Mouse (Mus musculus) testis, adult 2 months (tissue): ENCODE measurements around the gene Cnep1r1.

ENCODE experiments used
- CTCF ChIP-seq: fragments of 200-500 bp; IDR thresholded peaks from 2 replicates; pipeline ENCODE4 v1.5.1; 2012; ENCODE audit warnings: low read depth, mild to moderate bottlenecking, inconsistent platforms, low read length, moderate library complexity; ENCODE audit not compliant: control insufficient read depth, insufficient read depth, insufficient replicate concordance
- POLR2A ChIP-seq: fragments of 200-500 bp; IDR thresholded peaks from 2 replicates; pipeline ENCODE4 v1.6.1; 2012; ENCODE audit warnings: low read depth, mild to moderate bottlenecking, inconsistent platforms, low read length, moderate library complexity; ENCODE audit not compliant: control insufficient read depth

DNA sequence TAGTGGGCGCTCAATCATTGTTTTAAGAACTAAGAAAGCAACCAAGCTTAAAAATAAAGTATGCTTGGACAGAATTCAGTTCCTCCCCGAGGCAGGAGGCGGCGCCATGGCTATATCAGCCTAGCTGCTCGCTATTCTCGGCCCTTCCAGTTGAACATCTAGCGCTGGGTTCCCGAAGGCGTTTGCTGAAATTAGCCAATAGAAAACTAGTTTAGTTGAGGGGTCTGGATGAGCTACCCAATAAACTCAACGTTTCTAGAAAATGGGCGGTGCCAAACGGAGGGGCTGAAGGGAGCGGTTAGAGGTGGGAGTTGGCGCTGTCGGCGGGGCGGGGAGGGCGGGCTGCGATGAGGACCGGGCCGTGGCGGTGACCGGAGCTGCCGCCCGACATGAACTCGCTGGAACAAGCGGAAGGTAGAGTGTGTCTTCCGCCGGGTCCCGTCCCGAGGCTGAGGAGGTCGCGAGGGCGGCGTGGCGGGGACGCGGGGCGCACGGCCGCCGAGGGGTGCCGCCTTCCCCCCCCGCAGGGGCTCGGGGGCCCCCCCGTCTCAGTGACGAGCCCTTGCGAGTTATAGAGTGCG lies at the start of gene Cnep1r1:
- peak; percentile 48; the same call in 1 of the 2 replicates for TF ChIP-seq CTCF
- TF ChIP-seq POLR2A, result peak; percentile 87
